Mouse (Mus musculus) embryonic facial prominence, embryonic 15.5 days (tissue): Measurements from ENCODE around the gene Neurl1b. TPM values are rescaled to one million over a fixed set of nuclear protein-coding genes. Genes with fewer than 3 reads are reported as not detected.

Experiments
- ATAC-seq: fragments of 200-750 bp; cut with Nextera tagmentation; 2 replicates; pipeline ENCODE4 v1.8.0; 2017; ENCODE audit warnings: low read depth, moderate TSS enrichment; ENCODE audit not compliant: insufficient number of reproducible peaks, low FRiP score, low TSS enrichment
- H3K27ac ChIP-seq: fragments of 300-500 bp; sonication (generic); replicated peaks from 2 replicates; pipeline ENCODE4 v1.5.1; 2015; ENCODE audit warnings: mild to moderate bottlenecking, inconsistent platforms
- H3K27me3 ChIP-seq: fragments of 300-500 bp; sonication (generic); 2 replicates; pipeline ENCODE4 v1.6.1; 2015; ENCODE audit warnings: inconsistent platforms
- H3K36me3 ChIP-seq: fragments of 300-500 bp; sonication (generic); 2 replicates; pipeline ENCODE4 v1.6.1; 2015; ENCODE audit warnings: mild to moderate bottlenecking, inconsistent platforms
- H3K4me1 ChIP-seq: fragments of 300-500 bp; sonication (generic); 2 replicates; pipeline ENCODE4 v1.6.1; 2015; ENCODE audit warnings: inconsistent platforms
- H3K4me2 ChIP-seq: fragments of 300-500 bp; sonication (generic); replicated peaks from 2 replicates; pipeline ENCODE4 v1.6.1; 2015; ENCODE audit warnings: mild to moderate bottlenecking, inconsistent platforms
- H3K4me3 ChIP-seq: fragments of 300-500 bp; sonication (generic); replicated peaks from 2 replicates; pipeline ENCODE4 v1.5.1; 2015; ENCODE audit warnings: mild to moderate bottlenecking, inconsistent platforms
- H3K9ac ChIP-seq: fragments of 300-500 bp; sonication (generic); 2 replicates; pipeline ENCODE4 v1.6.1; 2015; ENCODE audit warnings: inconsistent platforms
- H3K9me3 ChIP-seq: fragments of 300-500 bp; sonication (generic); replicated peaks from 2 replicates; pipeline ENCODE4 v1.6.1; 2016; ENCODE audit warnings: inconsistent platforms
- WGBS: fragments of 180-500 bp; shearing (Covaris S2); methylation state at CpG from one replicate; pipeline ENCODE4 v1.1.7; 2015; 5-methylcytosine and 5-hydroxymethylcytosine counted together
- polyA plus RNA-seq: library from polyadenylated mRNA; unstranded; fragments of >200 nt; fragmentation: Nextera tagmentation; extraction: Ambion mirVana; gene quantifications from 2 replicates; pipeline ENCODE4 v1.2.1, GENCODE M21; 2015

Gene Neurl1b
- polyA plus RNA-seq, 1 experiment from 2014 or later: 1.2 TPM

GRCm38 (mm10) chr17:26424973-26425735 lies 10.5 kb downstream of the Neurl1b start:
- Histone ChIP-seq H3K9me3 (no peaks in the 10 kb centered on the region), H3K27ac (peak overlapping the region; percentile 13; the same call in 1 of the 2 replicates), H3K4me3 (no peak overlapping the region), H3K27me3 (0 out of 2 replicates have a peak, but pooled peaks cover 2% of the 10 kb centered on the region), H3K9ac (no peak overlapping the region), H3K4me1 (peaks cover 15% of the 10 kb centered on the region), H3K36me3 (no peaks in the 10 kb centered on the region; the same call in 1 of the 2 replicates), H3K4me2 (no peak overlapping the region)
- no peak for ATAC-seq
- WGBS: 69% methylated on average over 13 of the region's 13 CpGs

- H3K9me3 ChIP-seq: no peaks in the 10 kb centered on the region
- no peak for ATAC-seq
- H3K27ac ChIP-seq: no peak overlapping the region
- 35% methylated on average over 11 of the region's 11 CpGs for WGBS
- H3K4me1 ChIP-seq: peaks cover 7% of the 10 kb centered on the region; the same call in 1 of the 2 replicates
- no peaks in the 10 kb centered on the region; the same call in 1 of the 2 replicates for H3K36me3 ChIP-seq
- H3K9ac ChIP-seq: no peak overlapping the region
- H3K27me3 ChIP-seq: peaks cover 16% of the 10 kb centered on the region
- no peak overlapping the region for H3K4me2 ChIP-seq
- no peak overlapping the region for H3K4me3 ChIP-seq
Observed at GRCm38 (mm10) chr17:26433295-26433694, 18.7 kb downstream of the Neurl1b start.

- no peak for ATAC-seq
- Histone ChIP-seq H3K9me3 (no peaks in the 10 kb centered on the region), H3K36me3 (peaks cover 10% of the 10 kb centered on the region; the same call in 1 of the 2 replicates), H3K4me3 (no peak overlapping the region), H3K9ac (no peak overlapping the region), H3K4me2 (no peak overlapping the region), H3K4me1 (peaks cover 15% of the 10 kb centered on the region), H3K27me3 (peaks cover 39% of the 10 kb centered on the region), H3K27ac (no peak overlapping the region)
- WGBS: 81% methylated on average over 14 of the region's 14 CpGs
Observed at GRCm38 (mm10) chr17:26437089-26437815, 22.6 kb downstream of the Neurl1b start.

- ATAC-seq: no peak
- H3K4me3 ChIP-seq: peak overlapping the region; percentile 37
- H3K9me3 ChIP-seq: no peaks in the 10 kb centered on the region
- H3K4me1 ChIP-seq: peaks cover 8% of the 10 kb centered on the region
- H3K4me2 ChIP-seq: peak overlapping the region; percentile 58
- peaks cover 39% of the 10 kb centered on the region for H3K27me3 ChIP-seq
- no peak overlapping the region for H3K27ac ChIP-seq
- H3K9ac ChIP-seq: no peak overlapping the region
- WGBS: 21% methylated on average over 52 of the region's 52 CpGs
- peaks cover 10% of the 10 kb centered on the region; the same call in 1 of the 2 replicates for H3K36me3 ChIP-seq
Observed at GRCm38 (mm10) chr17:26439001-26439400, 24.4 kb downstream of the Neurl1b start.

GRCm38 (mm10) chr17:26441024-26441423 lies 26.4 kb downstream of the Neurl1b start:
- H3K4me3 ChIP-seq: no peak overlapping the region
- no peak overlapping the region for H3K9ac ChIP-seq
- WGBS: 87% methylated on average over 10 of the region's 10 CpGs
- H3K27me3 ChIP-seq: peaks cover 39% of the 10 kb centered on the region
- H3K4me2 ChIP-seq: no peak overlapping the region
- peaks cover 10% of the 10 kb centered on the region; the same call in 1 of the 2 replicates for H3K36me3 ChIP-seq
- peaks cover 8% of the 10 kb centered on the region for H3K4me1 ChIP-seq
- no peak overlapping the region for H3K27ac ChIP-seq
- H3K9me3 ChIP-seq: no peaks in the 10 kb centered on the region
- ATAC-seq: no peak

- no peak overlapping the region for H3K4me3 ChIP-seq
- no peaks in the 10 kb centered on the region for H3K9me3 ChIP-seq
- peaks cover 36% of the 10 kb centered on the region for H3K27me3 ChIP-seq
- no peak overlapping the region for H3K4me2 ChIP-seq
- H3K4me1 ChIP-seq: peaks cover 8% of the 10 kb centered on the region
- H3K27ac ChIP-seq: no peak overlapping the region
- 91% methylated on average over 6 of the region's 6 CpGs for WGBS
- peaks cover 10% of the 10 kb centered on the region; the same call in 1 of the 2 replicates for H3K36me3 ChIP-seq
- no peak for ATAC-seq
- no peak overlapping the region for H3K9ac ChIP-seq
Observed at GRCm38 (mm10) chr17:26442197-26442596, 27.6 kb downstream of the Neurl1b start.

- Histone ChIP-seq H3K4me1 (peaks cover 4% of the 10 kb centered on the region), H3K9ac (no peak overlapping the region), H3K9me3 (no peaks in the 10 kb centered on the region), H3K4me3 (no peak overlapping the region), H3K27ac (no peak overlapping the region), H3K36me3 (peaks cover 10% of the 10 kb centered on the region; the same call in 1 of the 2 replicates), H3K27me3 (peaks cover 20% of the 10 kb centered on the region), H3K4me2 (no peak overlapping the region)
- WGBS: 54% methylated on average over 4 of the region's 4 CpGs
- no peak for ATAC-seq
Observed at GRCm38 (mm10) chr17:26443865-26444264, 29.2 kb downstream of the Neurl1b start.

- 69% methylated on average over 3 of the region's 3 CpGs for WGBS
- H3K4me1 ChIP-seq: peaks cover 11% of the 10 kb centered on the region
Observed at GRCm38 (mm10) chr17:26449472-26449871, 34.8 kb downstream of the Neurl1b start.

GRCm38 (mm10) chr17:26451651-26452295 lies 37.1 kb downstream of the Neurl1b start:
- H3K9ac ChIP-seq: no peak overlapping the region
- 29% methylated on average over 8 of the region's 8 CpGs for WGBS
- H3K36me3 ChIP-seq: no peaks in the 10 kb centered on the region
- no peaks in the 10 kb centered on the region for H3K27me3 ChIP-seq
- H3K9me3 ChIP-seq: no peaks in the 10 kb centered on the region
- no peak overlapping the region for H3K27ac ChIP-seq
- H3K4me1 ChIP-seq: peaks cover 11% of the 10 kb centered on the region
- no peak overlapping the region for H3K4me3 ChIP-seq
- peak; percentile 59 for ATAC-seq
- no peak overlapping the region for H3K4me2 ChIP-seq

More at GRCm38 (mm10) chr17:26449472-26449871, 34.8 kb downstream of the Neurl1b start:
- Histone ChIP-seq H3K4me2 (no peak overlapping the region), H3K36me3 (no peaks in the 10 kb centered on the region), H3K9ac (no peak overlapping the region), H3K27ac (no peak overlapping the region), H3K4me3 (no peak overlapping the region), H3K9me3 (no peaks in the 10 kb centered on the region), H3K27me3 (no peaks in the 10 kb centered on the region)
- no peak for ATAC-seq

- no peak for ATAC-seq
- Histone ChIP-seq H3K4me3 (no peak overlapping the region), H3K27ac (no peak overlapping the region)
Observed at GRCm38 (mm10) chr17:26452371-26452972, 37.8 kb downstream of the Neurl1b start.

GRCm38 (mm10) chr17:26457506-26457905 lies 42.9 kb downstream of the Neurl1b start:
- Histone ChIP-seq H3K36me3 (no peaks in the 10 kb centered on the region), H3K4me2 (no peak overlapping the region), H3K4me3 (no peak overlapping the region), H3K27me3 (no peaks in the 10 kb centered on the region), H3K9ac (no peak overlapping the region), H3K4me1 (no peaks in the 10 kb centered on the region), H3K9me3 (no peaks in the 10 kb centered on the region), H3K27ac (no peak overlapping the region)
- no peak for ATAC-seq

More at GRCm38 (mm10) chr17:26452371-26452972, 37.8 kb downstream of the Neurl1b start:
- peaks cover 11% of the 10 kb centered on the region for H3K4me1 ChIP-seq
- no peaks in the 10 kb centered on the region for H3K36me3 ChIP-seq
- H3K4me2 ChIP-seq: no peak overlapping the region
- WGBS: 61% methylated on average over 5 of the region's 5 CpGs
- H3K9ac ChIP-seq: no peak overlapping the region
- no peaks in the 10 kb centered on the region for H3K9me3 ChIP-seq
- no peaks in the 10 kb centered on the region for H3K27me3 ChIP-seq
